Mouse (Mus musculus): Measurements from ENCODE around the gene Cacng2. TPM values are rescaled to one million over a fixed set of nuclear protein-coding genes. Genes with fewer than 3 reads are reported as not detected.

Gene Cacng2
- polyA plus RNA-seq, 1 experiment from 2014 or later = 0.10 TPM

DNA sequence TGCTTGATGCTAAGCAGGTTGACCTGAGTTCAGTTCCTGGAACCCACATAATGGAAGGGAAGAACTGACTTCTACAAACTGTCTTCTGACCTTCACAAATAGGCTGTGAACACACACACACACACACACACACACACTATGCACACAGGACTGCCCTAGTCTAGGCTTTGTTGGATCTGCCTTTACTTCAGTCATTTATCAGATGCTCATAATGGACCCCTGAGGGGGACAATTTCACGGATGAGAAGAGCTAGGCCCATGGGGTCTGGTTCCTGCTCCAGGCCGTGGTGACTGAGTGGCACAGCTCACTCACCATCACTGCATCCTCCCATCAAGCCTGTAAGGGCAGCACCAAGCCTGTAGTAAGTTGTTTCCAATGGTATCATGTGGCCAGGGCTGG, 13.6 kb upstream of the Cacng2 start:
- no peak overlapping the region for H3K27ac ChIP-seq
- no peaks in the 10 kb centered on the region for H3K27me3 ChIP-seq (replicated peaks)
- H3K4me1 ChIP-seq (replicated peaks) = no peaks in the 10 kb centered on the region
- H3K9me3 ChIP-seq = no peaks in the 10 kb centered on the region
- H3K9ac ChIP-seq = no peak overlapping the region
- WGBS = 68% methylated on average over 2 of the region's 2 CpGs
- H3K36me3 ChIP-seq = no peaks in the 10 kb centered on the region
- no peak overlapping the region for H3K4me2 ChIP-seq (replicated peaks)
- no peak for ATAC-seq
- no peak overlapping the region for H3K4me3 ChIP-seq (replicated peaks)

GRCm38 (mm10) chr15:78119248-78119647, 580 bp downstream of the Cacng2 start:
- Histone ChIP-seq H3K36me3 (no peaks in the 10 kb centered on the region), H3K4me2 (replicated peaks) (peak overlapping the region; percentile 60), H3K9ac (no peak overlapping the region), H3K4me3 (replicated peaks) (peak overlapping the region; percentile 28), H3K9me3 (no peaks in the 10 kb centered on the region), H3K27ac (no peak overlapping the region), H3K27me3 (replicated peaks) (peaks cover 27% of the 10 kb centered on the region), H3K4me1 (replicated peaks) (0 out of 2 replicates have a peak, but pooled peaks cover 6% of the 10 kb centered on the region)
- WGBS = 8% methylated on average over 35 of the region's 39 CpGs
- peak; percentile 37; the same call in 1 of the 2 replicates for ATAC-seq

- peaks cover 27% of the 10 kb centered on the region for H3K27me3 ChIP-seq (replicated peaks)
- no peak overlapping the region for H3K4me3 ChIP-seq (replicated peaks)
- no peak overlapping the region for H3K9ac ChIP-seq
- 62% methylated on average over 18 of the region's 18 CpGs for WGBS
- no peaks in the 10 kb centered on the region for H3K9me3 ChIP-seq
- ATAC-seq = no peak
- 0 out of 2 replicates have a peak, but pooled peaks cover 6% of the 10 kb centered on the region for H3K4me1 ChIP-seq (replicated peaks)
- H3K4me2 ChIP-seq (replicated peaks) = no peak overlapping the region
- H3K27ac ChIP-seq = no peak overlapping the region
- no peaks in the 10 kb centered on the region for H3K36me3 ChIP-seq
Measured at GRCm38 (mm10) chr15:78118275-78118995, 1.4 kb downstream of the Cacng2 start.

DNA sequence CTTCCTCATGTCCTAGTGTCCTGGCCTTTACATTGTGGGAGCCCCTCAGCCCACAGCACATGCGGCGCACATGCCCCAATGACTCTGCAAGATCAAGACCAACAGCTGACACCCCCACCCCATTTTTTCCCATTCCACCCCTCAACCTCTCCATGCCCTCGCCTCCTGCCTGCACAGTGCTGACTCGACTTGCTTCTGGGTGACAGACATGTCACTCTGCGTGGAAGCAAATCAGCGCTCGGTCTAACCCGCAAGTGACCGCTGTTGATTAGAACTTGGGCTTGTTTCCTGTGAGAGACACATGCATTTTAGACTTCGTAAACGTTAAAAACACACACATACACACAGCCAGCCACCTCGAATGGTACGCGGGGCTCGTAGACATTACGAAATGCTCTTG, 2.1 kb downstream of the Cacng2 start:
- Histone ChIP-seq H3K36me3 (no peaks in the 10 kb centered on the region), H3K4me2 (replicated peaks) (no peak overlapping the region), H3K4me3 (replicated peaks) (no peak overlapping the region), H3K27ac (no peak overlapping the region), H3K9me3 (no peaks in the 10 kb centered on the region), H3K27me3 (replicated peaks) (peaks cover 27% of the 10 kb centered on the region), H3K4me1 (replicated peaks) (0 out of 2 replicates have a peak, but pooled peaks cover 6% of the 10 kb centered on the region), H3K9ac (no peak overlapping the region)
- no peak for ATAC-seq
- 92% methylated on average over 16 of the region's 16 CpGs for WGBS

DNA sequence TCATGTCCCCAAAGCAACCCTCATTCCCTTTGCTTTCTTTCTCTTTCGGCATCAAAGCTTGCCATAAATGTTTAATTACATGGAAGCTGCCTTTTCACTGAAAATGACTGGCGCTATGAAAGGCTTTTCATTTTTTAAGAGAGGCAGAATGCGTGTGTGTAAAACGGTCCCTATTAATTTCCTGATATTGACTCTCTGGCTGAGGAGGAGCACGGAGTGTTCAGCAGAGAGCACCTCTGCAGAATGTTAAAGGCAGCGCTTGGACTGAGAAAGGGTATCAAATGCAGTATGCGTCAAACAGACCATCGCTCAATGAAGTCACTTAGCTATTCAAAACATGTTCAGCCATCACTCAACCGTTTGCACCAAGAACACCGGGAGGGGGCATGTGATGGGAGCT, 2.9 kb downstream of the Cacng2 start:
- no peak overlapping the region for H3K27ac ChIP-seq
- no peak overlapping the region for H3K4me3 ChIP-seq (replicated peaks)
- no peak overlapping the region for H3K4me2 ChIP-seq (replicated peaks)
- no peaks in the 10 kb centered on the region for H3K36me3 ChIP-seq
- H3K27me3 ChIP-seq (replicated peaks) = peaks cover 27% of the 10 kb centered on the region
- 88% methylated on average over 10 of the region's 10 CpGs for WGBS
- no peaks in the 10 kb centered on the region for H3K9me3 ChIP-seq
- 0 out of 2 replicates have a peak, but pooled peaks cover 6% of the 10 kb centered on the region for H3K4me1 ChIP-seq (replicated peaks)
- H3K9ac ChIP-seq = no peak overlapping the region
- ATAC-seq = no peak

DNA sequence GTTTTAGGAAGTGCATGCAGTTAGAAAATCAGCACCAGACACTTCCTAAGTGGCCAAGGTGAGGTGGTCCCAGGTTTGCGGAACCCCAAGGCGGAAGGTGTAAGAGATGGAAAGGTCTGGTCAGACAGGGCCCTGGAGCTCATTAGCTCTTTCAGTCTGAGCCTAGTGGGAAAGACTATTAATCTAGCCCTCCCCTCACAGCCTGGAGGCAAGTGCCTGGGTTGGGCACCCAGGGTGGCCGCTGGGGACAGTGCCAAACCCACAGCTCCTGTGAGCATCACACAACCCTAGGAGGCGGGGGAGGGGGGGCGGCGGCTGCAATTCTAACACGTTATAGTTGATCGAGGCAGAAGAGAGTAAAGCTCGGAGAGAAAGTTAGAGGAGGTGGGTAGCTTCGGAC, 3.6 kb downstream of the Cacng2 start:
- Histone ChIP-seq H3K4me2 (replicated peaks) (no peak overlapping the region), H3K9ac (no peak overlapping the region), H3K36me3 (no peaks in the 10 kb centered on the region), H3K4me1 (replicated peaks) (0 out of 2 replicates have a peak, but pooled peaks cover 6% of the 10 kb centered on the region), H3K27ac (no peak overlapping the region), H3K9me3 (no peaks in the 10 kb centered on the region), H3K4me3 (replicated peaks) (no peak overlapping the region), H3K27me3 (replicated peaks) (peaks cover 27% of the 10 kb centered on the region)
- no peak for ATAC-seq
- 70% methylated on average over 10 of the region's 10 CpGs for WGBS

DNA sequence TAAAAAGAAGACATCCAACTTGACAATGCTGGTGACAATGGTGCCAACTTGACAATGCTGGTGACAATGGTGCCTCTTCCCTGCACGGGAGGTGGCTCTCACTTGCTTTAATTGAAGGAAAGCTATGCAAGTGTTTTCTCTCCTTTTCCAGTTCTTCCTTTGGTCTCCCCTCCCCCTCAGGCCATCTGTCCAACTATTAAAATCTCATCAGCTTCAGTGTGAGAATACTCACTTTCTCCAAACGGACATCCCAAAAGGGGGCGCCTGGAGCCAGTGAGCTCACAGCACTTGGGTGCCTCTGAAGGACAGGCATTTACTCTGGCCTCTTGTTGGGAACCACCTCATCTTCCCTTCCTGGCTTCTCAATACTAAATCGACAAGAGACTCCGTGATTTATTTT, 20.3 kb downstream of the Cacng2 start:
- 58% methylated on average over 5 of the region's 5 CpGs for WGBS
- Histone ChIP-seq H3K4me2 (replicated peaks) (no peak overlapping the region), H3K27me3 (replicated peaks) (0 out of 2 replicates have a peak, but pooled peaks cover 4% of the 10 kb centered on the region), H3K4me3 (replicated peaks) (no peak overlapping the region), H3K4me1 (replicated peaks) (no peaks in the 10 kb centered on the region), H3K9ac (no peak overlapping the region), H3K36me3 (no peaks in the 10 kb centered on the region), H3K9me3 (no peaks in the 10 kb centered on the region), H3K27ac (no peak overlapping the region)
- ATAC-seq = no peak

DNA sequence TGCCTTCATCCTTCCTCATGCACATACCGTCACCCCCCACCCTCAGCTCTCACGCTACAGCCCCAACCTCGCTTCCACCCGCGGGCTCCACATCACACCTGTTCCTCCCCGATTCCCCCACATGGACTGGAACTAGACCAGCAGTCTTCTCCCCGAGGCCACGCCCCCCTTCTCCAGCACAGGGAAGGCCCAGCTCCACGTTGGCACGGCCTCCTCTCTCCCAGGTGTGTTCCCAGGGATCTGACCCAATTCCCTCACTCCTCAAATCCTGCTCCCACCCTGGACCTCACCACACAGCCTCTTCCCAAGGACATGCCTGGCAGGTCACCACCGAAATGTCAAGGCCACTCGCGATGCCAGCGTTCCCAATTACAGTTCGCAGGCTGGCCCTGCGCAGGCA, 23.8 kb downstream of the Cacng2 start:
- H3K4me2 ChIP-seq (replicated peaks) = no peak overlapping the region
- ATAC-seq = no peak
- no peaks in the 10 kb centered on the region for H3K27me3 ChIP-seq (replicated peaks)
- no peaks in the 10 kb centered on the region for H3K9me3 ChIP-seq
- no peaks in the 10 kb centered on the region for H3K36me3 ChIP-seq
- no peak overlapping the region for H3K4me3 ChIP-seq (replicated peaks)
- no peaks in the 10 kb centered on the region for H3K4me1 ChIP-seq (replicated peaks)
- no peak overlapping the region for H3K9ac ChIP-seq
- no peak overlapping the region for H3K27ac ChIP-seq
- 79% methylated on average over 16 of the region's 16 CpGs for WGBS

GRCm38 (mm10) chr15:78093597-78093996, 26.2 kb downstream of the Cacng2 start:
- no peak overlapping the region for H3K4me2 ChIP-seq (replicated peaks)
- no peak for ATAC-seq
- 83% methylated on average over 5 of the region's 5 CpGs for WGBS

DNA sequence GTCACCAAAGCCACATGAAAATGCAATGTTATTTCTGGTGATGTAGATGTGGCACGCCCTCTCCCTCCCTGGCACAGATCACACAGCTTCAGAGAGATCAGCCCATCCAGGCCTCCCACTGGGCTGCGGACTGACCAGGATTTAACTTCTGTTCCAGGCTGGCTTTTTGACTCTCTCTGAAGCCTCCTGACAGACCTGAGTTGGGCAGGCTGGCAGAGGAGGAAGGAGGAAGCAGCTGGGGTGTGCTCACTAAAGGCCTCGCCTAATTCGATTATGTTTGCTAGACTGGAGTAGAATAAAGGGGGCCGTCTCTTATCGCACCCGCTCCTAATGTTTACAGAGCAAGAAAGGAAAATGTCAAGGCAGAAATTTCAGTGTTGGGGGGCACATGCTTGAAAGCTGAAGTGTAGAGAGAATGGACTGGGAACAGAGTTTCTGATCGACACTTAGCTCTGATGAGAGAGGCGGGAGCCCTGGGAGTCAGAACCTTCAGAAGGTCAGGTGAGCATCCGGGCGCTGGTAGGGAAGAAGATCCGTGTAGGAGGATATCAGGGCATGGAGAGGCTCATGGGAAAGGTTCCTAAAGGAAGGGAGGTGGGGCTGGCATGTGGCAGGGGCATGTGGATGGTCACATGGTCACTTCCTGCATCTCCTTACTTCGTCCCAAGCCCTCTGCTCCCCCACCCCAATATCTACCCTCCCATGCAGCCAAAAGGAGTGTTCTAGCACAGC, 36.8 kb downstream of the Cacng2 start:
- Histone ChIP-seq H3K9ac (no peak overlapping the region), H3K27ac (no peak overlapping the region), H3K4me1 (replicated peaks) (no peaks in the 10 kb centered on the region), H3K4me3 (replicated peaks) (no peak overlapping the region), H3K4me2 (replicated peaks) (no peak overlapping the region), H3K36me3 (no peaks in the 10 kb centered on the region), H3K27me3 (replicated peaks) (no peaks in the 10 kb centered on the region), H3K9me3 (no peaks in the 10 kb centered on the region)
- WGBS = 65% methylated on average over 13 of the region's 13 CpGs
- ATAC-seq = no peak

More at GRCm38 (mm10) chr15:78093597-78093996, 26.2 kb downstream of the Cacng2 start:
- no peak overlapping the region for H3K4me3 ChIP-seq (replicated peaks)
- no peaks in the 10 kb centered on the region for H3K9me3 ChIP-seq
- H3K27ac ChIP-seq = no peak overlapping the region
- H3K9ac ChIP-seq = no peak overlapping the region
- no peaks in the 10 kb centered on the region for H3K27me3 ChIP-seq (replicated peaks)
- no peaks in the 10 kb centered on the region for H3K36me3 ChIP-seq
- no peaks in the 10 kb centered on the region for H3K4me1 ChIP-seq (replicated peaks)

DNA sequence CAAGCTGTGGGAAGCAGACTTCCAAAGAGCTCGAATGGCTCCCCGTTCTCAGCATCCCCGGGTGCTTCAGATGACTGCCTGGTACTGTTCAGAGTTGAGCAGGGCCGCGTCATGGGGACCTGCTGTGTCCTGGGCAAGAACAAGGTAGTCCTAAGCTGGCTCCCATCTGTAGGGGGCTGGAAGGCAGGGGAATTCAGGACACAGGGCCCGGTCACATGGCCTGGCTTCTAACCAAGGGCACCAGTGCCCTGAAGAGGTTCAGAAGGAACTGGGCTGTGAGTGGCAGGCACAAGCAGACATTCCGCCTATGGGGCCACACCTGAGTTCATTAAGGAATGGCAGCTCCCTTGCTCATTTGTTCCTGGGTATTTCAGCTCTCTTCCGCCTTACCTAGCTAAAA, 37.7 kb downstream of the Cacng2 start:
- H3K4me1 ChIP-seq (replicated peaks) = no peaks in the 10 kb centered on the region
- no peak overlapping the region for H3K9ac ChIP-seq
- WGBS = 63% methylated on average over 8 of the region's 8 CpGs
- no peak overlapping the region for H3K4me3 ChIP-seq (replicated peaks)
- no peak overlapping the region for H3K27ac ChIP-seq
- H3K36me3 ChIP-seq = no peaks in the 10 kb centered on the region
- no peak overlapping the region for H3K4me2 ChIP-seq (replicated peaks)
- no peaks in the 10 kb centered on the region for H3K9me3 ChIP-seq
- no peaks in the 10 kb centered on the region for H3K27me3 ChIP-seq (replicated peaks)
- ATAC-seq = no peak

DNA sequence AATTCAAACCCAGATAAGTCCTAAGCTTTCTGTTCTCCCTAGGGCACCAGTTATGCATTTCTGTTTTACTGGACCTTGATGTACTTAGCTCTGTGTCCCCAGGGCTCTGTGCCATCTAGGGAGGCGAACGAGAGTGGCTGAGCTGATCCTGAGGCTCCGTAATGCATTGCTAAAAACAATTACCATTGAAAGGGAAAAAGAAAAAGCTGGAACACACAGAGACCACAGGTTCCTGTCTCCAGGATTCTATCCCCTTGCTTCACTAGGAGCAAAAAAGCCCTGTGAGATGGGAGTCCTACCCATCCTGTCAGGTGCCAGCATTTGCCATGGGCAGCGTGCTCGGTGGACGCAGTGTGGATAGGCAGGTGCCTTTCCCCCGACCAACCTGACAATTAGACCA, 38.4 kb downstream of the Cacng2 start:
- Histone ChIP-seq H3K4me3 (replicated peaks) (no peak overlapping the region), H3K4me1 (replicated peaks) (no peaks in the 10 kb centered on the region), H3K9me3 (no peaks in the 10 kb centered on the region), H3K27ac (no peak overlapping the region), H3K4me2 (replicated peaks) (no peak overlapping the region), H3K36me3 (no peaks in the 10 kb centered on the region), H3K9ac (no peak overlapping the region), H3K27me3 (replicated peaks) (no peaks in the 10 kb centered on the region)
- no peak for ATAC-seq
- WGBS = 89% methylated on average over 7 of the region's 7 CpGs
